Mouse (Mus musculus): Measurements from ENCODE around the gene Bpifa3. TPM values are rescaled to one million over a fixed set of nuclear protein-coding genes. Genes with fewer than 3 reads are reported as not detected.

Gene Bpifa3
- polyA plus RNA-seq (2012), result not detected in 2 replicates

- Histone ChIP-seq H3K36me3 (ENCODE audit: control insufficient read depth) (no peaks in the 10 kb centered on the region), H3K4me3 (replicated peaks) (no peak within 1 kb of the TSS), H3K9me3 (ENCODE audit: control insufficient read depth, low read length) (no peaks in the 10 kb centered on the region), H3K27me3 (ENCODE audit: control insufficient read depth) (no peaks in the 10 kb centered on the region), H3K4me1 (ENCODE audit: control insufficient read depth) (no peaks in the 10 kb centered on the region)
- TF ChIP-seq TAL1 (IDR thresholded peaks at IDR 0.05; ENCODE audit: low read length), result no peak
- TF ChIP-seq GATA1 (IDR thresholded peaks at IDR 0.05; ENCODE audit: low read length), result no peak
These were observed at the start of gene Bpifa3 for GRCm38 (mm10) chr2:154130120-154130519. Gene Bpifa3, plus strand, starts transcription at chr2:154130336.

GRCm38 (mm10) chr2:154097734-154098133 lies 32.4 kb upstream of the Bpifa3 start:
- Histone ChIP-seq H3K36me3 (ENCODE audit: control insufficient read depth) (no peaks in the 10 kb centered on the region), H3K9me3 (ENCODE audit: control insufficient read depth, low read length) (no peaks in the 10 kb centered on the region), H3K4me3 (replicated peaks) (no peak overlapping the region), H3K27me3 (ENCODE audit: control insufficient read depth) (no peaks in the 10 kb centered on the region), H3K4me1 (ENCODE audit: control insufficient read depth) (no peaks in the 10 kb centered on the region)
- TF ChIP-seq GATA1 (IDR thresholded peaks at IDR 0.05; ENCODE audit: low read length), result no peak
- no peak for TF ChIP-seq TAL1 (IDR thresholded peaks at IDR 0.05; ENCODE audit: low read length)

- Histone ChIP-seq H3K9me3 (ENCODE audit: control insufficient read depth, low read length) (no peaks in the 10 kb centered on the region), H3K4me3 (replicated peaks) (no peak overlapping the region), H3K4me1 (ENCODE audit: control insufficient read depth) (no peaks in the 10 kb centered on the region), H3K36me3 (ENCODE audit: control insufficient read depth) (no peaks in the 10 kb centered on the region), H3K27me3 (ENCODE audit: control insufficient read depth) (no peaks in the 10 kb centered on the region)
- no peak for TF ChIP-seq GATA1 (IDR thresholded peaks at IDR 0.05; ENCODE audit: low read length)
- TF ChIP-seq TAL1 (IDR thresholded peaks at IDR 0.05; ENCODE audit: low read length), result no peak
These were observed 12.8 kb upstream of the Bpifa3 start for GRCm38 (mm10) chr2:154117381-154117780.

- no peaks in the 10 kb centered on the region for H3K4me1 ChIP-seq (ENCODE audit: control insufficient read depth)
- no peaks in the 10 kb centered on the region for H3K36me3 ChIP-seq (ENCODE audit: control insufficient read depth)
- no peak for TF ChIP-seq TAL1 (IDR thresholded peaks at IDR 0.05; ENCODE audit: low read length)
- no peak for TF ChIP-seq GATA1 (IDR thresholded peaks at IDR 0.05; ENCODE audit: low read length)
- no peaks in the 10 kb centered on the region for H3K27me3 ChIP-seq (ENCODE audit: control insufficient read depth)
- H3K4me3 ChIP-seq (replicated peaks), result no peak within 1 kb of the TSS
- no peaks in the 10 kb centered on the region for H3K9me3 ChIP-seq (ENCODE audit: control insufficient read depth, low read length)
These were observed 12.4 kb downstream of the Bpifa3 start, which contains the start of gene Bpifa1 for GRCm38 (mm10) chr2:154142580-154142979. Gene Bpifa1, plus strand, starts transcription at chr2:154142880.

- no peak overlapping the region for H3K4me3 ChIP-seq (replicated peaks)
- no peaks in the 10 kb centered on the region for H3K36me3 ChIP-seq (ENCODE audit: control insufficient read depth)
- H3K27me3 ChIP-seq (ENCODE audit: control insufficient read depth), result no peaks in the 10 kb centered on the region
- H3K9me3 ChIP-seq (ENCODE audit: control insufficient read depth, low read length), result no peaks in the 10 kb centered on the region
- TF ChIP-seq GATA1 (IDR thresholded peaks at IDR 0.05; ENCODE audit: low read length) (no peak), TAL1 (IDR thresholded peaks at IDR 0.05; ENCODE audit: low read length) (no peak)
- H3K4me1 ChIP-seq (ENCODE audit: control insufficient read depth), result no peaks in the 10 kb centered on the region
These were observed 13.6 kb downstream of the Bpifa3 start for GRCm38 (mm10) chr2:154143735-154144134.

GRCm38 (mm10) chr2:154147496-154147895 lies 17.4 kb downstream of the Bpifa3 start:
- TF ChIP-seq TAL1 (IDR thresholded peaks at IDR 0.05; ENCODE audit: low read length) (no peak), GATA1 (IDR thresholded peaks at IDR 0.05; ENCODE audit: low read length) (no peak)
- H3K9me3 ChIP-seq (ENCODE audit: control insufficient read depth, low read length), result no peaks in the 10 kb centered on the region

GRCm38 (mm10) chr2:154158433-154158832 lies 28.3 kb downstream of the Bpifa3 start:
- Histone ChIP-seq H3K36me3 (ENCODE audit: control insufficient read depth) (no peaks in the 10 kb centered on the region), H3K4me1 (ENCODE audit: control insufficient read depth) (no peaks in the 10 kb centered on the region), H3K4me3 (replicated peaks) (no peak overlapping the region), H3K27me3 (ENCODE audit: control insufficient read depth) (no peaks in the 10 kb centered on the region), H3K9me3 (ENCODE audit: control insufficient read depth, low read length) (no peaks in the 10 kb centered on the region)
- TF ChIP-seq GATA1 (IDR thresholded peaks at IDR 0.05; ENCODE audit: low read length), result no peak
- TF ChIP-seq TAL1 (IDR thresholded peaks at IDR 0.05; ENCODE audit: low read length), result no peak

More at GRCm38 (mm10) chr2:154147496-154147895, 17.4 kb downstream of the Bpifa3 start:
- H3K36me3 ChIP-seq (ENCODE audit: control insufficient read depth), result no peaks in the 10 kb centered on the region
- H3K4me3 ChIP-seq (replicated peaks), result no peak overlapping the region
- H3K27me3 ChIP-seq (ENCODE audit: control insufficient read depth), result no peaks in the 10 kb centered on the region
- H3K4me1 ChIP-seq (ENCODE audit: control insufficient read depth), result no peaks in the 10 kb centered on the region

GRCm38 (mm10) chr2:154162307-154162706 lies 32.2 kb downstream of the Bpifa3 start, which contains the start of gene Bpifa5:
Gene Bpifa5, plus strand, starts transcription at chr2:154162607.
- Histone ChIP-seq H3K4me3 (replicated peaks) (no peak within 1 kb of the TSS), H3K9me3 (ENCODE audit: control insufficient read depth, low read length) (no peaks in the 10 kb centered on the region), H3K36me3 (ENCODE audit: control insufficient read depth) (no peaks in the 10 kb centered on the region), H3K4me1 (ENCODE audit: control insufficient read depth) (no peaks in the 10 kb centered on the region), H3K27me3 (ENCODE audit: control insufficient read depth) (no peaks in the 10 kb centered on the region)
- TF ChIP-seq GATA1 (IDR thresholded peaks at IDR 0.05; ENCODE audit: low read length), result no peak
- no peak for TF ChIP-seq TAL1 (IDR thresholded peaks at IDR 0.05; ENCODE audit: low read length)

- TF ChIP-seq GATA1 (IDR thresholded peaks at IDR 0.05; ENCODE audit: low read length) (no peak), TAL1 (IDR thresholded peaks at IDR 0.05; ENCODE audit: low read length) (no peak)
- no peaks in the 10 kb centered on the region for H3K36me3 ChIP-seq (ENCODE audit: control insufficient read depth)
- no peak overlapping the region for H3K4me3 ChIP-seq (replicated peaks)
- H3K9me3 ChIP-seq (ENCODE audit: control insufficient read depth, low read length), result no peaks in the 10 kb centered on the region
- H3K4me1 ChIP-seq (ENCODE audit: control insufficient read depth), result no peaks in the 10 kb centered on the region
- H3K27me3 ChIP-seq (ENCODE audit: control insufficient read depth), result no peaks in the 10 kb centered on the region
These were observed 33.2 kb downstream of the Bpifa3 start for GRCm38 (mm10) chr2:154163306-154163705.

GRCm38 (mm10) chr2:154169172-154169571 lies 39.0 kb downstream of the Bpifa3 start:
- no peaks in the 10 kb centered on the region for H3K4me1 ChIP-seq (ENCODE audit: control insufficient read depth)
- no peaks in the 10 kb centered on the region for H3K27me3 ChIP-seq (ENCODE audit: control insufficient read depth)
- no peak overlapping the region for H3K4me3 ChIP-seq (replicated peaks)
- no peaks in the 10 kb centered on the region for H3K36me3 ChIP-seq (ENCODE audit: control insufficient read depth)
- no peaks in the 10 kb centered on the region for H3K9me3 ChIP-seq (ENCODE audit: control insufficient read depth, low read length)
- TF ChIP-seq TAL1 (IDR thresholded peaks at IDR 0.05; ENCODE audit: low read length), result no peak
- TF ChIP-seq GATA1 (IDR thresholded peaks at IDR 0.05; ENCODE audit: low read length), result no peak

Measured in erythroblast, embryonic 14.5 days (primary cell).